Mouse (Mus musculus) layer of hippocampus, postnatal 36 days (tissue): Measurements from ENCODE around the gene Rai2. TPM values are rescaled to one million over a fixed set of nuclear protein-coding genes. Genes with fewer than 3 reads are reported as not detected.
A peak's percentile ranks its signal among the peaks of the same experiment; 100 is the strongest.

ENCODE experiments used
- DNase-seq, 2 experiments: peaks; one replicate each; pipeline ENCODE4 v3.0.0; 2022
- total RNA-seq, 2 experiments: library from RNA; stranded (reverse); gene quantifications; 2 replicates each; pipeline ENCODE4 v1.2.3; 2021

Rai2 gene
- total RNA-seq: 10 to 100 TPM in 1 of 2 experiments, 1 to 10 TPM in 1; 9.3 to 10.8 TPM

GRCm38 (mm10) chrX:161716865-161717763, at the start of gene Rai2:
Gene Rai2, plus strand, starts transcription at chrX:161717069.
- peak in 1 of 2 experiments; percentile 13 for DNase-seq

- DNase-seq: no peak
Observed at GRCm38 (mm10) chrX:161689336-161689735, 27.5 kb upstream of the Rai2 start.

GRCm38 (mm10) chrX:161716503-161716864, 385 bp upstream of the Rai2 start:
- DNase-seq: no peak

GRCm38 (mm10) chrX:161717764-161718382, 1.0 kb downstream of the Rai2 start:
- DNase-seq: peak in 1 of 2 experiments; percentile 12

- no peak for DNase-seq
Observed at GRCm38 (mm10) chrX:161718548-161718947, 1.7 kb downstream of the Rai2 start.

GRCm38 (mm10) chrX:161721082-161721481, 4.2 kb downstream of the Rai2 start:
- no peak for DNase-seq

- peak in 1 of 2 experiments; percentile 21 for DNase-seq
Observed at GRCm38 (mm10) chrX:161723391-161723808, 6.5 kb downstream of the Rai2 start.

GRCm38 (mm10) chrX:161726257-161726656, 9.4 kb downstream of the Rai2 start:
- no peak for DNase-seq

- DNase-seq: no peak
Observed at GRCm38 (mm10) chrX:161728507-161728906, 11.6 kb downstream of the Rai2 start.

- no peak for DNase-seq
Observed at GRCm38 (mm10) chrX:161730026-161730425, 13.2 kb downstream of the Rai2 start.

- DNase-seq: no peak
Observed at GRCm38 (mm10) chrX:161731859-161732258, 15.0 kb downstream of the Rai2 start.

- no peak for DNase-seq
Observed at GRCm38 (mm10) chrX:161733581-161734309, 16.9 kb downstream of the Rai2 start.

- DNase-seq: no peak
Observed at GRCm38 (mm10) chrX:161734310-161734676, 17.4 kb downstream of the Rai2 start.

- DNase-seq: no peak
Observed at GRCm38 (mm10) chrX:161739374-161739773, 22.5 kb downstream of the Rai2 start.

- DNase-seq: no peak
Observed at GRCm38 (mm10) chrX:161743080-161743479, 26.2 kb downstream of the Rai2 start.

- DNase-seq: no peak
Observed at GRCm38 (mm10) chrX:161745296-161745695, 28.4 kb downstream of the Rai2 start.

- DNase-seq: no peak
Observed at GRCm38 (mm10) chrX:161747337-161747736, 30.5 kb downstream of the Rai2 start.

GRCm38 (mm10) chrX:161753514-161753913, 36.6 kb downstream of the Rai2 start:
- DNase-seq: no peak

GRCm38 (mm10) chrX:161776321-161776962, 59.6 kb downstream of the Rai2 start:
- peak; percentile 9 to 11 for DNase-seq

GRCm38 (mm10) chrX:161780321-161781034, 63.6 kb downstream of the Rai2 start:
- DNase-seq: no peak

GRCm38 (mm10) chrX:161790182-161790581, 73.3 kb downstream of the Rai2 start:
- DNase-seq: no peak

- peak in 1 of 2 experiments; percentile 7 for DNase-seq
Observed at GRCm38 (mm10) chrX:161826186-161826585, 109.3 kb downstream of the Rai2 start.
